Mouse (Mus musculus) limb, embryonic 11.5 days (tissue): Measurements from ENCODE around the gene Itk. TPM values are rescaled to one million over a fixed set of nuclear protein-coding genes. Genes with fewer than 3 reads are reported as not detected.

ENCODE experiments used
- ATAC-seq: fragments of 200-750 bp; cut with Nextera tagmentation; 2 replicates; pipeline ENCODE4 v1.8.0; 2017; ENCODE audit warnings: low read depth; ENCODE audit not compliant: insufficient number of reproducible peaks, low FRiP score, low TSS enrichment
- DNase-seq: peaks from one replicate; pipeline ENCODE4 v3.0.0-alpha.2; 2015; ENCODE audit warnings: low spot score
- H3K27ac ChIP-seq: fragments of 300-500 bp; sonication (generic); replicated peaks from 2 replicates; pipeline ENCODE4 v1.5.1; 2014; ENCODE audit warnings: low read depth, mild to moderate bottlenecking, low read length
- H3K27me3 ChIP-seq: fragments of 300-500 bp; sonication (generic); 2 replicates; pipeline ENCODE4 v1.6.1; 2014; ENCODE audit warnings: mild to moderate bottlenecking, low read length, mixed read lengths; ENCODE audit not compliant: control insufficient read depth, insufficient read depth
- H3K36me3 ChIP-seq: fragments of 300-500 bp; sonication (generic); 2 replicates; pipeline ENCODE4 v1.6.1; 2014; ENCODE audit warnings: mild to moderate bottlenecking, low read length, moderate library complexity, mixed read lengths; ENCODE audit not compliant: control insufficient read depth, insufficient read depth
- H3K4me1 ChIP-seq: fragments of 300-500 bp; sonication (generic); 2 replicates; pipeline ENCODE4 v1.6.1; 2014; ENCODE audit warnings: low read length, mixed read lengths; ENCODE audit not compliant: control insufficient read depth, insufficient read depth
- H3K4me2 ChIP-seq: fragments of 300-500 bp; sonication (generic); 2 replicates; pipeline ENCODE4 v1.6.1; 2014; ENCODE audit warnings: low read depth, mild to moderate bottlenecking, moderate library complexity; ENCODE audit not compliant: severe bottlenecking
- H3K4me3 ChIP-seq: fragments of 300-500 bp; sonication (generic); 2 replicates; pipeline ENCODE4 v1.5.1; 2014; ENCODE audit warnings: low read depth, low read length
- H3K9ac ChIP-seq: fragments of 300-500 bp; sonication (generic); 2 replicates; pipeline ENCODE4 v1.6.1; 2014; ENCODE audit warnings: mild to moderate bottlenecking, low read length
- H3K9me3 ChIP-seq: fragments of 300-500 bp; sonication (generic); 2 replicates; pipeline ENCODE4 v1.6.1; 2016; ENCODE audit warnings: low read length; ENCODE audit not compliant: control insufficient read depth
- WGBS: fragments of 180-500 bp; shearing (Covaris S2); extraction: QIAGEN DNeasy Blood & Tissue Kit; methylation state at CpG from one replicate; pipeline ENCODE4 v1.1.7; 2014; 5-methylcytosine and 5-hydroxymethylcytosine counted together
- polyA plus RNA-seq: library from polyadenylated mRNA; unstranded; fragments of >200 nt; fragmentation: Nextera tagmentation; extraction: Ambion mirVana; gene quantifications from 2 replicates; pipeline ENCODE4 v1.2.1, GENCODE M21; 2014

Itk gene
- polyA plus RNA-seq, 1 experiment from 2014 or later, result not detected

DNA sequence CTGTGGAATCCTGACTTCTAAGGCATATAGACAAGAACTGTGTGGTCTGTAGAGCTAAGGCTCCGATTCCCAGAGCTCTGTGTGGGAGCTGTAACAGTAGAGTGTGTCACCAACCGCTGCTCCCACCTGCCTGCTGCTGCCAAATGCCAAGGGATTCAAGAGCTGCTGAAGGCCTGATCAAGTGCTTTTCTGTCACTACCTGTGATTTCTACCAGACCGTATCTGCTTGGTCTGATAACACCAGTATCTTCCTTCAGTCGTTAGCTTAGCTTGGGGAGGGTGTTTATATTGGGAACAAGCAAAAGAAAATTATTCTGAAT is 7.5 kb upstream of the Itk start:
- DNase-seq (no peak), ATAC-seq (no peak)
- Histone ChIP-seq H3K9me3 (no peaks in the 10 kb centered on the region), H3K27ac (no peak overlapping the region), H3K36me3 (no peaks in the 10 kb centered on the region), H3K4me1 (no peaks in the 10 kb centered on the region), H3K9ac (no peak overlapping the region), H3K27me3 (no peaks in the 10 kb centered on the region), H3K4me2 (no peak overlapping the region), H3K4me3 (no peak overlapping the region)
- 85% methylated on average over 4 of the region's 4 CpGs for WGBS

DNA sequence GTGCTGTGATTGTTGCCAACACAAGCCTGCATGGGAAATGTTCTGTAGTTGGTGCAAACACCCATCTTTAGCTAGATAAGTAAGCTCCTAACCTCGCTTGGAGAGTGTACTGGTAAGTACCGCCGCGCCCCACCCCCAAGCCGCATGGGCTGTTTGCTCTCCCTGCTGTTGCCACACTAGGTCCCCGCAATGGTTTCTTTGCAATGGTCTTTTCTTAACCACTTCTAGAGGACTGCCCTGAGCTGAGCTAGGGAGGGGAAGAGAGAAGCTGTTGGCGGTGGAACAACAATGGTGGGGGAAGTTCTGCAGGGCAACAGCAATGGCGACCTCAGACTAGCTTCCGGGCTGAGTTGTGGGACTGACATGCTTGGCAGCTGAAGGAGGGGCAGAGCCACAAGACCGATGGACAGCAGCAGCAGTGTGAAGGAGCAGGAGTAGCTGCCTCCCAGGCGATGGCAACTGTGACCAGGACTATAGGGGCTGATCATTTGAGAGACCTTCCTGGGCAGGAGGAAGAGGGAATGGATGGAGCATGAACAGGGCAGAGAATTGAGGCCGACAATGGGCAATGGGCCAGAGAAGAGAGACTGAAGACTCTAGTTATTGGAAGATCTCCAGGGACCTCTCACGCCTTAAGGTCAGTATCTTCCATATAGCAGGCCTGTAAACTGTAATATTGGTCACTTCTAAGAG is 7.0 kb upstream of the Itk start, which contains the start of gene Fam71b:
TSS of gene Fam71b (plus strand) at position 393 of the 693 bp plus-strand sequence.
- Histone ChIP-seq H3K27ac (no peak within 1 kb of the TSS), H3K4me2 (no peak within 1 kb of the TSS), H3K27me3 (no peaks in the 10 kb centered on the region), H3K9ac (no peak within 1 kb of the TSS), H3K4me1 (no peaks in the 10 kb centered on the region), H3K36me3 (no peaks in the 10 kb centered on the region), H3K9me3 (no peaks in the 10 kb centered on the region), H3K4me3 (no peak within 1 kb of the TSS)
- ATAC-seq, result no peak
- 74% methylated on average over 13 of the region's 13 CpGs for WGBS
- DNase-seq, result no peak

- ATAC-seq, result no peak
- Histone ChIP-seq H3K4me1 (no peaks in the 10 kb centered on the region), H3K9me3 (no peaks in the 10 kb centered on the region), H3K9ac (no peak overlapping the region), H3K27me3 (no peaks in the 10 kb centered on the region), H3K27ac (no peak overlapping the region), H3K4me2 (no peak overlapping the region), H3K4me3 (no peak overlapping the region), H3K36me3 (no peaks in the 10 kb centered on the region)
- no peak for DNase-seq
- 92% methylated on average over 2 of the region's 2 CpGs for WGBS
These were observed 6.4 kb upstream of the Itk start for GRCm38 (mm10) chr11:46395698-46396097.

- Histone ChIP-seq H3K36me3 (no peaks in the 10 kb centered on the region), H3K4me1 (no peaks in the 10 kb centered on the region), H3K27ac (no peak overlapping the region), H3K4me2 (no peak overlapping the region), H3K27me3 (no peaks in the 10 kb centered on the region), H3K9ac (no peak overlapping the region), H3K4me3 (no peak overlapping the region), H3K9me3 (no peaks in the 10 kb centered on the region)
- ATAC-seq, result no peak
- 90% methylated on average over 2 of the region's 2 CpGs for WGBS
- DNase-seq, result no peak
These were observed 5.8 kb upstream of the Itk start for GRCm38 (mm10) chr11:46395088-46395487.

- H3K4me2 ChIP-seq, result no peak overlapping the region
- ATAC-seq (no peak), DNase-seq (no peak)
- H3K36me3 ChIP-seq, result no peaks in the 10 kb centered on the region
- H3K27ac ChIP-seq, result no peak overlapping the region
- H3K9me3 ChIP-seq, result no peaks in the 10 kb centered on the region
- H3K4me1 ChIP-seq, result no peaks in the 10 kb centered on the region
- no peak overlapping the region for H3K4me3 ChIP-seq
- no peak overlapping the region for H3K9ac ChIP-seq
- WGBS, result 87% methylated on average over 4 of the region's 4 CpGs
- H3K27me3 ChIP-seq, result no peaks in the 10 kb centered on the region
These were observed 4.1 kb upstream of the Itk start for GRCm38 (mm10) chr11:46393413-46393812.

DNA sequence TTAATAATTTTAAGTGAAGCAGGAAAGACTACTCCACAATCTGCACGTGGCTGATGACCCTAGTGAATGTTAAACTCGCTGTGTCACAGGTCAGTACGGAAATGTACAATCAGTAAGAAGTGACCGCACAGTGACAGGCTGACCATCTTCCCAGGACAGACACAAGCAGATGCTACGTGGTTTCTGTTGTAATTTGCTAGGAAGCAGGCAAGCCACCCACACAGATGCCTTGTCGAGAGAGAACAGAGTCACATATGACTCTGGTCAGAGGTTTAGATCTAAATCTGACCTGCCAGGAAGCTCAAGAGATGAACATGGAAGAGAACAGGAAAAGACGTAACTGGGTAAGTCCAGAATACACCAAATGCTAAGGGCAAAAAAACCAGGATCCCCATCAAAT is 3.6 kb upstream of the Itk start:
- no peaks in the 10 kb centered on the region for H3K27me3 ChIP-seq
- DNase-seq, result no peak
- WGBS, result 87% methylated on average over 7 of the region's 7 CpGs

GRCm38 (mm10) chr11:46390621-46391020 is 1.3 kb upstream of the Itk start:
- 52% methylated on average over 3 of the region's 3 CpGs for WGBS
- ATAC-seq, result no peak
- DNase-seq, result no peak

More for the DNA sequence above, 3.6 kb upstream of the Itk start:
- H3K36me3 ChIP-seq, result no peaks in the 10 kb centered on the region
- no peak overlapping the region for H3K27ac ChIP-seq
- no peaks in the 10 kb centered on the region for H3K9me3 ChIP-seq
- no peak overlapping the region for H3K4me3 ChIP-seq
- H3K4me2 ChIP-seq, result no peak overlapping the region
- no peaks in the 10 kb centered on the region for H3K4me1 ChIP-seq
- no peak for ATAC-seq
- H3K9ac ChIP-seq, result no peak overlapping the region

GRCm38 (mm10) chr11:46388438-46388837 is 877 bp downstream of the Itk start:
- Histone ChIP-seq H3K36me3 (no peaks in the 10 kb centered on the region), H3K4me1 (no peaks in the 10 kb centered on the region), H3K27me3 (no peaks in the 10 kb centered on the region), H3K9ac (no peak overlapping the region), H3K27ac (no peak overlapping the region), H3K4me2 (no peak overlapping the region), H3K4me3 (no peak overlapping the region), H3K9me3 (no peaks in the 10 kb centered on the region)
- WGBS, result 67% methylated on average over 6 of the region's 6 CpGs
- DNase-seq (no peak), ATAC-seq (no peak)

More at GRCm38 (mm10) chr11:46390621-46391020, 1.3 kb upstream of the Itk start:
- H3K4me2 ChIP-seq, result no peak overlapping the region
- no peaks in the 10 kb centered on the region for H3K36me3 ChIP-seq
- H3K27me3 ChIP-seq, result no peaks in the 10 kb centered on the region
- H3K27ac ChIP-seq, result no peak overlapping the region
- no peak overlapping the region for H3K9ac ChIP-seq
- no peaks in the 10 kb centered on the region for H3K4me1 ChIP-seq
- no peak overlapping the region for H3K4me3 ChIP-seq
- no peaks in the 10 kb centered on the region for H3K9me3 ChIP-seq

GRCm38 (mm10) chr11:46387061-46387460 is 2.3 kb downstream of the Itk start:
- H3K9ac ChIP-seq, result no peak overlapping the region
- H3K27ac ChIP-seq, result no peak overlapping the region
- no peak for DNase-seq
- WGBS, result 92% methylated on average over 8 of the region's 8 CpGs
- H3K4me1 ChIP-seq, result no peaks in the 10 kb centered on the region
- ATAC-seq, result no peak
- no peak overlapping the region for H3K4me2 ChIP-seq
- H3K9me3 ChIP-seq, result no peaks in the 10 kb centered on the region
- H3K36me3 ChIP-seq, result no peaks in the 10 kb centered on the region
- H3K27me3 ChIP-seq, result no peaks in the 10 kb centered on the region
- no peak overlapping the region for H3K4me3 ChIP-seq
